10 mouse cellular contexts compared by ENCODE assay signal in the genomic region with DNA sequence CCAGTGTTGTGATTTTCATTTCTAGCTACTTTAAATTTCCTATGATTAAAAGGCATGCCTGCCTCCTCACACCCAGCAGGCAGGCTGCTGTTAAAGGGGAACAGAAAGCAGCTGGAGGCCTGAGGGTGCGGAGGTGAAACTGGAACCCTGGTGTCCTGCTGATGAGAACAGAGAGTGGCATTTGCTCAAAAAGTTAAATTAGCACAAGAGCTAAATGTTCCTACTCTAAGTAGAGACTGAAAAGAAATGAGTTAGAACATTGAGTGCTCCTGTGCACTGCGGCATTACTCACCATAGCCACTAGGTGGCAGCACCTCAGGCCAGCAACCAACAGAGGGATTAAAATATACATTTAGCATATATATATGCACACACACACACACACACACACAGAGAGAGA. TPM values are rescaled to one million over a fixed set of nuclear protein-coding genes. Genes with fewer than 3 reads are reported as not detected.
DNase-seq lines count a peak whose midpoint lies in the region; ATAC-seq lines count a peak whose summit lies in the region.
"Had no signal": no experiment of that assay in that cellular context is flagged by ENCODE, and none has a peak within 500 bp of the region (broad histone marks: within the 10 kb centered on the region; RNA-seq: fewer than 3 reads in every experiment).

No protein-coding gene starts in this region.

- H3K27ac ChIP-seq in hindbrain, embryonic 11.5 days (ENCODE audit: low read depth, low read length): no peak overlapping the region
- H3K27ac ChIP-seq in hindbrain, embryonic 13.5 days: no peak overlapping the region
- H3K27ac ChIP-seq: embryonic facial prominence, embryonic 15.5 days; liver, embryonic 13.5 days had no signal

- no peak for ATAC-seq in hindbrain, embryonic 11.5 days (ENCODE audit: low FRiP score)
- no peak for ATAC-seq in hindbrain, embryonic 13.5 days (ENCODE audit: low FRiP score)

- H3K36me3 ChIP-seq in hindbrain, embryonic 11.5 days (ENCODE audit: control insufficient read depth, insufficient read depth, low read length): no peaks in the 10 kb centered on the region
- H3K36me3 ChIP-seq in hindbrain, embryonic 13.5 days: no peaks in the 10 kb centered on the region
- H3K36me3 ChIP-seq: embryonic facial prominence, embryonic 15.5 days; liver, embryonic 13.5 days had no signal

- H3K4me1 ChIP-seq in hindbrain, embryonic 11.5 days (replicated peaks; ENCODE audit: control insufficient read depth, insufficient read depth, low read length): no peaks in the 10 kb centered on the region
- H3K4me1 ChIP-seq in hindbrain, embryonic 13.5 days (replicated peaks): no peaks in the 10 kb centered on the region
- H3K4me1 ChIP-seq: embryonic facial prominence, embryonic 15.5 days had no signal

- DNase-seq in hindbrain, embryonic 11.5 days (ENCODE audit: low spot score): peak; percentile 70
- DNase-seq in CD8-positive naive resting alpha-beta T cell, adult 2 months (ENCODE audit: low read depth in 2 of 2, low spot score in 2 of 2): peak; percentile 23 to 50
- peak; percentile 71 for DNase-seq in brain, adult 2 months (ENCODE audit: low read depth, low spot score)
- DNase-seq in forelimb bud, embryonic 11.5 days (ENCODE audit: low read depth, low spot score): peak; percentile 35
- peak; percentile 73 to 76 for DNase-seq in left cerebral cortex, adult 18-20 months (ENCODE audit: low spot score in 2 of 2)
- peak; percentile 28 to 67 for DNase-seq in natural killer cell, adult 2 months (ENCODE audit: low spot score in 2 of 2)
- peak; percentile 56 for DNase-seq in thymus, postnatal 14 days
- DNase-seq: liver, embryonic 13.5 days had no signal

- no peaks in the 10 kb centered on the region for H3K9me3 ChIP-seq in hindbrain, embryonic 11.5 days (ENCODE audit: control insufficient read depth, low read length)
- no peaks in the 10 kb centered on the region for H3K9me3 ChIP-seq in hindbrain, embryonic 13.5 days
- H3K9me3 ChIP-seq: embryonic facial prominence, embryonic 15.5 days; liver, embryonic 13.5 days had no signal

- H3K9ac ChIP-seq in hindbrain, embryonic 11.5 days (ENCODE audit: low read depth, low read length): no peak overlapping the region
- H3K9ac ChIP-seq in hindbrain, embryonic 13.5 days: no peak overlapping the region
- H3K9ac ChIP-seq: embryonic facial prominence, embryonic 15.5 days; liver, embryonic 13.5 days had no signal

- no peaks in the 10 kb centered on the region for H3K27me3 ChIP-seq in hindbrain, embryonic 11.5 days (ENCODE audit: control insufficient read depth, insufficient read depth, low read length)
- H3K27me3 ChIP-seq in hindbrain, embryonic 13.5 days: no peaks in the 10 kb centered on the region
- H3K27me3 ChIP-seq: embryonic facial prominence, embryonic 15.5 days; liver, embryonic 13.5 days had no signal

- no peak overlapping the region for H3K4me2 ChIP-seq in hindbrain, embryonic 11.5 days (replicated peaks; ENCODE audit: low read depth, low read length)
- H3K4me2 ChIP-seq in hindbrain, embryonic 13.5 days: no peak overlapping the region
- H3K4me2 ChIP-seq: embryonic facial prominence, embryonic 15.5 days; liver, embryonic 13.5 days had no signal

- 24% methylated on average over 2 of the region's 2 CpGs for WGBS in hindbrain, embryonic 11.5 days
- WGBS in hindbrain, embryonic 13.5 days: 30% methylated on average over 2 of the region's 2 CpGs

- no peak overlapping the region for H3K4me3 ChIP-seq in hindbrain, embryonic 11.5 days (ENCODE audit: low read depth, low read length)
- no peak overlapping the region for H3K4me3 ChIP-seq in hindbrain, embryonic 13.5 days
- H3K4me3 ChIP-seq: embryonic facial prominence, embryonic 15.5 days; liver, embryonic 13.5 days had no signal

RNA-seq across cellular contexts. Expression of gene Cyp8b1, which starts 12.4 kb away (rescaled TPM):
- not detected in 2 replicates for polyA plus RNA-seq in hindbrain, embryonic 11.5 days (2014; fragmentation: Nextera tagmentation; extraction: Ambion mirVana)
- polyA plus RNA-seq in hindbrain, embryonic 13.5 days (2015; fragmentation: Nextera tagmentation; extraction: Ambion mirVana): not detected in 2 replicates
- not detected for total RNA-seq in left cerebral cortex, adult 18-20 months (2021)
- polyA plus RNA-seq: embryonic facial prominence, embryonic 15.5 days had no signal

RNA-seq across cellular contexts. Expression of gene Fam198a, which starts 22.3 kb away (rescaled TPM):
- polyA plus RNA-seq in hindbrain, embryonic 11.5 days (2014; fragmentation: Nextera tagmentation; extraction: Ambion mirVana): 0.29 and 0.46 TPM in 2 replicates
- 2.1 and 2.5 TPM in 2 replicates for polyA plus RNA-seq in hindbrain, embryonic 13.5 days (2015; fragmentation: Nextera tagmentation; extraction: Ambion mirVana)
- total RNA-seq in left cerebral cortex, adult 18-20 months (2021): 1 to 10 TPM; 5.4 to 7.5 TPM

RNA-seq across cellular contexts. Expression of gene Ackr2, which starts 30.3 kb away (rescaled TPM):
- polyA plus RNA-seq in hindbrain, embryonic 11.5 days (2014; fragmentation: Nextera tagmentation; extraction: Ambion mirVana): 1.2 and 1.4 TPM in 2 replicates
- 2.1 and 2.5 TPM in 2 replicates for polyA plus RNA-seq in hindbrain, embryonic 13.5 days (2015; fragmentation: Nextera tagmentation; extraction: Ambion mirVana)
- 1 to 10 TPM; 5.9 to 9.5 TPM for total RNA-seq in left cerebral cortex, adult 18-20 months (2021)
